Mouse (Mus musculus) kidney, postnatal 36 days (tissue): Measurements from ENCODE around the gene Actl6a.
"Not testable (repeated sequence)": the region's sequence is repeated elsewhere in the genome, so short reads cannot be mapped to it uniquely, and the experiment has no call there.

Source experiments
- DNase-seq, 2 experiments: peaks; one replicate each; pipeline ENCODE4 v3.0.0; 2021 to 2022; ENCODE audit warnings: mixed read lengths in 2 of 2

Actl6a gene

DNA sequence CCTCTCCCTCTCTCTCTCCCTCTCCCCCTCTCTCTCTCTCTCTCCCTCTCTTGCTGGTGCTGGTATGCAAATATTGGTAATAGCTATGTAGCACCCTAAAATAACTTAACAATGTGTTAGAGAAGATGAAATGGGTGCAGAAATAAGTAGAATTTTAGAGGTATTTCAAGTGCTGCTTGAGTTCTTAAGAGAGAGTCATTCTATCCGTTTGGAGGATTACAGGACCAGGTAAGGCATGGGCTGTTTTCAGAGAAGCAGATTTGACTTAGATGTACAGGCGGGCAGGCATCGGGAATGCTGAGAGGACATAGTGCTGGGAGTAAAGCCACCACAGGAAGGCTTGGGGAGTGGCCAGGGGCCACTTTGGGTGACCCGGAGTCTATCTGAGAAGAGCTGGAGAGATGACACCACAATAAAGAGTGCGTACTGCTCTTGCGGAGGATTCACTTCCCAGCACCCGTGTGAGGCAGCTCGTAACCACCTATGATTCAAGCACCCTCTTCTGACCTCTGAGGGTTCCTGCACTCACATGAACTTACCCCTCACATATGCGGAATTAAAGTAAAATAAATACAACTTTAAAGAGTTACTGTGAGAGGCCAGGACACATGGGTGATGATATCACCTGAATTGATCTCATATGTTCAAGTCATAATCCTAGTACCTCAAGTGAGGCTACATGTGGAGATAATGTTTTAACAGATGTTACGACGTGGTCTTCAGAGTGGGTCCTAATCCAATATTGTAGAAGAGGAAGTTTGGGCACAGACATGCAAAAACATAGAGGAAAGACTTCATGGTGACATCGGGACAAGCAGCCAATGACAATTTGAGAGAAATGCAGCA, 11.1 kb upstream of the Actl6a start:
- DNase-seq: no peak

DNA sequence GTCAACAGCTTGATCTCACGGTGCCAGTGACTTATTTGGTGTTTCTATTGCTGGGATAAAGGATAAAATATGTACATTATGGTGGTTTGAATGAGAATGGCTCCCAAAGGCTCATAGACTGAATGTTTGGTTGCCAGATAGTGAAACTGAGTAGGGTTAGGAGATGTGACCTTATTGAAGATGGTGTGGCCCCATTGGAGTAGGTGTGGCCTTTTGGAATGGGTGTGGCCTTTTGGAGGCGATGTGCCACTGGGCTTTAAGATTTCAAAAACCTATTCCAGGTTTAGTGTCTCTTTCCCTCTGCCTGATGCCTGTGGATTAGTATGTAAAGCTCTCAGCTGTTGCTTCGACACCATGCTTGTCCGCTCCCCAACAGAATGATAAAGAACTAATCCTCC, 10.5 kb upstream of the Actl6a start:
- no peak for DNase-seq

DNA sequence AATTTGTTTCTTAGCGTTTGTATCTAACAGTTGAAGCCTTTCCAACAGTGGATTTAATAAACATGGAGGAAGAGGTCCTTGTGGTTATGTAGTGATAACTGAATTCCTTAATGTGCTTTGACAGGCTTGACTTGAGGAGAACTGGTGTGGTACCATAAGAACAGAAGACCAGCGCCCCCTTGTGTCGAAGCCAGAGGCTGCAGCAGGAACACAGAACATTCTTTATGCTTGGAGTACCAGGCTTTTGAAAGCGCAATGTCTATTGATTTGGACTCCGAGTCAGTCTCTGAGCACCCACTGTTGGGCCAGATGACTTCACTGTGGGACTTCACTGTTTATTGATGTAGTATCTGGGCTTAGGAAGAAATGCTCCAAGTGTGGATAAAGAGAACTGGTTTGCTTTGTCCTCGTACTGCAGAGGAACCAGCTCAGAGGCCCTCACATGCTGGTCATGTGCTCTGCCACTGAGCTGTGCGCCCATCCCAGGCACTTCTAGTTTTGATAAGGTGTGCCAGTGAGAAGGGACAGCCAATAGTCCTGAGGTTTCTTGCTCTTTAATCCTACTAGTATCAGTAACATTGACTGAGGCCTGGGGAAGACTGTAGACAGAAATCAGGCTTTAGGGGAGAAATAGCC, 7.8 kb upstream of the Actl6a start:
- DNase-seq: peak; percentile 91 to 95

DNA sequence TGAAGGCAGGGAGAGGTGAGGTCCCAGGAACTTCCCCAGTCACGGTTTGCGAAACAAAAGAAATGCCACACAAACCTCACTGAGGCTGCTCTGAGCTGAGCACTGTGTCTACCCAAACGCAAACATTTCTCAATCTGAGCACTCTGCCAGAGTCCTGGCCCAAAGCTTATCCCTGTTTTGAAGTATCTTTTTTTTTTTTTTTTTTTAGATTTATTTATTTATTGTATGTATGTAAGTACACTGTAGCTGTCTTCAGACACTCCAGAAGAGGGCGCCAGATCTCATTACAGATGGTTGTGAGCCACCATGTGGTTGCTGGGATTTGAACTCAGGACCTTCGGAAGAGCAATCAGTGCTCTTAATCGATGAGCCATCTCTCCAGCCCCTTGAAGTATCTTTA, 2.1 kb upstream of the Actl6a start:
- DNase-seq: not testable (repeated sequence)

DNA sequence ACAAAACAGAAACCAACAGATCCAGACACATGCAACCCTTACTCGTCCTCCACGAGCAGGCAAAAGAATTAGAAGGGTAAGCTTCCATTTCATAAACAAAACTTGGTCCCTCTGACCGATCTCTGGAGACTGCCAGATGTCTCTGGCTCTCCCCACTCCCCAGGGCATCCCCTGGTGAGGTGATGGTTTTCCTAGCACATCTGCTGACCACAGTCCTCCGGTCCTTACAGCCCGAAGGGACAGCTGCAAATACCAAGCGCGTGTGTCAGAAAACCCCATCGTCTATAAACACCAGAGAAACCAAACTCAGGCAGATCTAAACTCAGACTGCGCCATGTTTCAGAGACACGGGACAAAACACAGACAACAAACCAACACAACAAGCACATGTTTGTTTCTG, 1.5 kb upstream of the Actl6a start:
- DNase-seq: not testable (repeated sequence)

DNA sequence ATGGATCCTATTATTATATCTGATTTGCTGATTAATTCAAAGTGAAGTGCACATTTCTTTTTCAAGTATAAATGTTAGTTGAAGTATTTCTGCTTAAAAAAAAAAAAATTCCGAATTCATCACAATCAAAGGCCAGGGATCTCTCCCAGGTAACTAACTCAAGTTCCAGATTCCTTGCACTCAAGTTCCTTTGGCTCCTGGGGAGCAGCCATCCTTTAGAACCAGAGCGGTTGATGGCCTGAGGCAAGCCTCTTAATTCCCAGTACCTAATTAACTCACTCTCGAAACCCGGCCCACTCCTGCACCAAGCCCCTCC, 1.9 kb downstream of the Actl6a start:
- no peak for DNase-seq

DNA sequence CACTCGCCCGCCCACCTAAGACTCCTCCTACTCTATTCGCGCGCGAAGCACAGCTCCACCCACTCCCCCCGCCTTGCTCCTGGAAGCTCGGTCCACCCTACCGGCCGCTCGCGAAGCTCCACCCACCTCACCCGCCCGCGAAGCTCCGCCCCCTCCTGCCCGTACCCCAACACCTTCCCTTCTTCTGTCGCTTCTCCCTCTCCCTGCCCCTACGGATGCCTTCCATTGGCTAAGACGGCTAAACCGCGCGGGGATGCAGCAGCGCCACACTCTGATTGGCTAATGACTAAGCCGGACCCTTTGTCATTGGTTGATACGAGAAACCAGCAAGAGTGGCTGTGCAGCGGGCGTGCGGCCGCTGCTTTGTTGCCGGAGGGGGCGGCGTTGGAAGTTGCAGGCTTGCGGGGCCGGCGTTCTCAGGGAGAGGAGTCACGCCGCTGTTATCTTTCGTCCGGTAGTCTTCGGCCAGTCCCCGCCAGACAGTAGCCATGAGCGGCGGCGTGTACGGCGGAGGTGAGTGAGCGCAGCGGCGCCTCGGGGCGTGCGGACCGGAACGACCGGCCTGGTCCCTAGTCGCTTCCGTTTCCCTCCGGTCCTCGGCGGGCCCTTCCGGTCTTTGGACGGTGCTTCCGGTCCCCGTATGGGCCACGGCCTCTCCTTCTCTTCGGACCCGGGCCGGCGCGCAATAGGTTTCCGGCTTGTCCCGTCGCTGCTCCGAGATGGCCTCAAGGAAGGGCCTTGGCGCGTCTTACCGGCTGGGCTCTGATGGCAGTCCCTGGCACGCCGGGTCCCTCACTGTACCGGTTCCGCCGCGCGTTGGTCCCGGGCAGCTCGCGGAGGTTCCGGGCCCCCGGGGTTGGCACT, 2.5 kb downstream of the Actl6a start:
- DNase-seq: peak; percentile 98 to 100

DNA sequence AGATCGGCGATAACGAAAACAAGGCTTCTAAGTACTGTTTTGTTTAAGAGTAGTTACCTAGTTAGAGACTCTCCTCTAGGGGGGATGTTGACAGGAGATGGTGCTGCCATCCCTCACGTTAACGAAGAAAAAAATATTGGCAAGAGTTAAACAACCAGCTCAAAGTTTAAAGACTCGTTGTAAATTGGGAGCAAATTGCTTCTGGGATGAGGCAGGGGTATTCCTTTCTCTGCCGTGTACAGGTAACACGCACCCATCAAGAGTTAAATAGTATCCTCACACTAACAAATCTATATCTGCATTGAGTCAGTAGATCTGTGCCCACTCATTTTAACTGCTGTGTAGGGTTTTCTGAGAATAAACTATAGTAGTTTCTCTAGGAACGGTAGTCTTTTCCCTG, 3.3 kb downstream of the Actl6a start:
- no peak for DNase-seq

DNA sequence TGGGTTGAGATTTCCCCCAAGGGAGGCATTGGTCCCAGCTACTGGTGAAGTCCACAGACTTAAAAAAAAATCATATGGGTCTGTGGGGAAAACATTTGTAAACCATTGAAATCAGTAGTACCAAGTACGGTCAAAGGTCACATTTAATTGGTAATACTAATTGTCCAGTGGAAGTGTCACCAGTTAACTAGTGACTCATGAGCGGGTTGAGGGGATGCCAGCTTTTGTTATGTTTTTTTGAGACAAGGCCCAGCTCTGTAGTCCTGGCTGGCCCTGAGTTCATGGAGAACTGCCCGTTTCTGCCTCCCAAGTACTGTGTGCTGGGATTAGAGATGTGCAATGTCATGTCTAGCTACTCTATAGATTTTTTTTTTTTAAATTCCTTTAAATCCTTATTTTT, 7.6 kb downstream of the Actl6a start:
- peak; percentile 9 to 39 for DNase-seq

DNA sequence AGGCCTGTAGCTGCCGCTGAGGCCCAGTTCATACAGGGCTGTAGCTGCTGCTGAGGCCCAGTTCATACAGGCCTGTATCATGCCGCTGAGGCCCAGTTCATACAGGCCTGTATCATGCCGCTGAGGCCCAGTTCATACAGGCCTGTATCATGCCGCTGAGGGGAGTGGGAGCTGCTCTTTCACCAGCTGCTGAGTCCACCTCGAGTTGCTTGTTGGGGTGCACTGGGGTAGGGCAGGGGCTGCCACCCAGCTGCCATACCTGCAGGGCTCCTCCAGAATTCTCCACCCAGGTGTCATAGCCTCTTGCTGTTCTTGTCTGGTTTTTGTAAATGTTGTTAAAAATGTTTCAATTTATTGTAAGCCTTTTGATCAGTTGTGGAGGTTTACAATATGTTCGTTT, 11.3 kb downstream of the Actl6a start:
- DNase-seq: not testable (repeated sequence)

DNA sequence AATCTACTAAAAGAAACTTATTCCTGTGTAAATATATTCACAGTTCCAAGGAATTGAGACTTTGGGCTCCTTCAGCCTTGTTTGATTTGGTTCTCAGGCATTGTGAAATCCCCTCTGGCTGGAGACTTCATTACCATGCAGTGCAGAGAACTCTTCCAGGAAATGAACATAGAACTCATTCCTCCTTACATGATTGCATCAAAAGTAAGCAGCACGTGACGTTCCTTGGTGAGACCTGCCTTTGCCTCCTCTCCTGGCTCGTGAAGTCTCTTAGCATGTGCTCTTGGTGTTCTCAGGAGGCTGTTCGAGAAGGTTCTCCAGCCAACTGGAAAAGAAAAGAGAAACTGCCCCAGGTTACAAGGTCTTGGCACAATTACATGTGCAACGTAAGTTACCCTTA, 12.2 kb downstream of the Actl6a start:
- no peak for DNase-seq

DNA sequence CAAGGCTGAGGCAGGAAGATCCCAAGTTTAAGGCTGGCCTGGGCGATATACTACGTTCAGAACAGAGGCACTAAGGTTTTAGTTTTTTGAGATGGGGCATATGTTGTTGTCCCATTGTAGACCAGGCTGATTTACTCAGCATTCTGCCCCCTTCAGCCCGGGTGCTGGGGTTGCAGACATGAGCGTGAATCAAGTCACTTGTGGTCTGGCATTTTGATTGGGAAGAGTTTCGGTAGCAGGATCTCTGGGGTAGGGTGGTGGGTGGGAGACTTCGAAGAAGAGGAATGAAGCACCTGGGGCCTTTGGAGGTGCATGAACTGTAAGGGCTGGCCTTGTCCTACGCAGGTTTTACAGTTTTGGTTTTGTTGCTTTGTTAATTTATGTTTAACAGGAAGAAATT, 18.1 kb downstream of the Actl6a start:
- no peak for DNase-seq

DNA sequence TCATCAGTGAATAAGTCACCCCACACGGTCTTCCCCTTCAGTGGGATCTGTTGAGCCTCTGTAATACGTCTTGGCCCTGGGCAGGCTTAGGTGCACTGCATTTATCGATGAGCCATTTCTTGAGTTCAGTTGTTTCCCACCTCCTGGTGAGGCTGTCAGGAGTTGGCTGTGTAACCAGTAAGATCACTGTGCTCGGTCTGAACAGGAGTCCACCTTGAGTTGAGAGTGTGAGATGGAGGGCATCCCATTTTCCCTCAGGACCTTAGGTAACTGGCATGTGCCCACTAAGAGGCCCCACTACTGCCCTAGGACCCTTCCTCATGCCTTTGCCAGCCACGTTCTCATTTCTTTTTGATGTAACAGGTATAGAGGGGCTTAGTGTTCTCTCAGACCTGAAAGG, 19.9 kb downstream of the Actl6a start:
- no peak for DNase-seq

DNA sequence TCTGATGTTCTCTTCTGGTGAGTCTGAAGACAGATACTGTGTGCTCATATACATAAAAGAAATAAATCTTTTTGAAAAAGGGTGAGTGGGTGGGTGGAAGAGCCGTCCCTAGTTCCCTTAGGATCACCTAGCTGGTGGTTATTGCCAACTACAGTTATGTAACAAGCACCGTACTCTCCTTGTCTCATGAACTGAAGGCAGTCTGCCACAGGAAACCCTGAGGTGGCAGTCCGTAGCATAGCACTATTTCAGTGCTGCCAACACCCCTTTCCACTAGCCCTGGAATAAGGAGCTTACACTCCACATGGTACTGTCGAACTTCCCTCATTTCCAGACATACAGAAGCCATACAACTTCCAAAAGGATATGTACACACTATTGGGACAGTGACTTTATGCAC, 21.8 kb downstream of the Actl6a start:
- DNase-seq: no peak

DNA sequence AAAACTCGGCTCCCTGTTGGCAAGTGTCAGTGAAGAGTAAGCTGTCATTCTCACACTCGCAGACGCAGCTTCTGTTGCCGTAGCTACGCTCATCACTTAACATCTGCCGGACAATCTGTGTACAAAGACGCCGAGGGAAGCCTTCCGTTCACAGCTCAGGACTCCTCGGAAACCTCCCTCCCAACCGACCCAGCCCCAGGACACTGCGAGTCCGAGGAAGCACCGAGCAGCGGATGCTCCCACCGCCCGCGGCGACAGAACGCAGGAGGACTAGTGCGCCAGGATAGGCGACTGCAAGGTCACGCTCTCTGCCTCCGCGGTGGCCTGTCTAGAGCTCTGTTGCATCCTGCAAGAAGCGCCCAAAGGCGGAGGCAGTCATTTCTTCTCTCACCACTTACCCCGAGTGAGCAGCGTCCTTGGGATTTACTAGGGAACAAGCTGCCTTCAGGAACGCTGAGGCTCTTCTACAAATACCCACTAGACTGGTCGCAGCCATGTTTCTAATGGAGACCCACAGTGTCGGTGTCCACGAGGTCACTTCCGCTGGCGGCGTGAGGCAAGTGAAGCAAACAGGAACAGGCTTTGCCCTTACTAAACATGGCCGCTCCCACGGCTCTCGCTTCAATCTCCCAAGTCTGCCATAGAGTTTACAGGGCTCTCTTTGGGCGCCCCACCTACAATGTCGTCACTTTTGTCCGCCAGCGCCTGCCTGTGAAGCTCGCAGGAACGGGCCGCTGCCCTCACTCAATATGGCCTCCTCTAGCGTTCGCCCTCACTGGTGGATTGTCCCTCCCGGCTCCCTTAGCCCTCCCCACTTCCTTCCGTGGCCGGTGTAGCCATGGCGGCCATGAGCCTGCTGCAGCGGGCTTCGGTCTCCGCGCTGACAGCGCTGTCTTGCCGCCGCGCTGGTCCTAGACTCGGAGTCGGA, 30.4 kb downstream of the Actl6a start, which contains the start of gene Ndufb5:
Gene Ndufb5, plus strand, starts transcription at position 747 of the 928 bp plus-strand sequence.
- DNase-seq: peak; percentile 97 to 98

DNA sequence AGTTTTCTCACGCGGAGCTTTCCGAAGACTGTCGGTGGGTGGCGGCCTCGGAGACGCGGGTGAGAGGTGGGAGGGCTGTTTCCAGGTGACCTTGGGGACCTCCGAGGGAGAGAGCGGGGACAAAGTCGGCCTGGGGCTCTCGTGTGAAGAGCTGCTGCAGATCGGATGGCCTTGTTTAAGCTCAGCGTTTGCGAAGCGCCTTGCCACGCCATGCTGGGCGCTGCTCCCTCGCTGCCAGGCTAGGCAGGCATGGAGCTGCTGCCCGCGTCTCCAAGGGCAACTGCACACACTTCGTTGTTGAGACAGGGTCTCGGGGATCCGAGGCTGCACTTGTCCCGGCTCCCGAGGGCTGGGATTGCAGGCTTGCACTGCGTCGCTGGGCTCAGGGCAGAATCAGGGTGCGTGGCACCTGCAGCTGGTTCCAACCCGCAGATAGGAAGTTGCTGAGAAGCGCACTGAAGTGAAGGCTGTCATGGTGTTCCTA, 31.1 kb downstream of the Actl6a start, which contains the start of gene Mrpl47:
Gene Mrpl47, minus strand, starts transcription at position 434 of the 484 bp plus-strand sequence.
- DNase-seq: no peak

DNA sequence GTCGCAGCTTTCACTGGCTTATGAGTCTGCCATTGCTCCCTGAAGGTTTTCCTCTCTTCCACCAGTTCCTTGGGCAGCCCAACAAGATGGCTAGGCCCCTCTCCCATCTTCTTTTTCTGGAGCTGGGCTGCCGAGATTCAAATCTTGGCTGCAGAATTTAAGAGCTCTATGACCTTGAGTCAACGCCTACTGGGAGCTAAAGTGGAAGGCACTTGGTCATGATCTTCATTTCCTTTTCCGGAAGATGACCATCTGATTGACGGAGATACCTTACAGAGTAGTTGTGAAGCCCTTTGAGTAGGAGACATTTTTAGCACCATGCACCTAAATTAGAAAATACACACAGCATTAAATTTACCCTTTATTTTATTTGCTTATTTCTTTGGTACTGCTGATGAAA, 32.5 kb downstream of the Actl6a start:
- DNase-seq: no peak

DNA sequence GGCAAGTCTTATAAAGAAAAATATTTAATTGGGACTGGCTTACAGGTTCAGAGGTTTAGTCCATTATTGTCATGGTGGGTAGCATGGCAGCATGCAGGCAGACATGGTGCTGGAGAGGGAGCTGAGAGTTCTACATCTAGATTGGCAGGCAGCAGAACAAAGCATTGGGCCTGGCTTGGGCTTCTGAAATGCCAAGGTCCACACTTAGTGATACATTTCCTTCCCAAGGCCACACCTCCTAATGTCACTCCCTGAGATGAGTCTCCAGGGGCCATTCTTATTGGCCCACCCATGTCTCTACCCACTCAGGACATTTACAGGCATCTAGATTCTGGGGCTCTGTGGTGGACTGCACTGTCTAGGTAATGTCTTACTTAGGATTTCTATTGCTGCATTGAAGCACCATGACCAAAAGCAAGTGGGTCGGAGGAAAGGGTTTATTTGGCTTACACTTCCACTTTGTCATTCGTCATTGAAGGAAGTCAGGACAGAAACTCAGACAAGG, 36.2 kb downstream of the Actl6a start:
- DNase-seq: no peak

DNA sequence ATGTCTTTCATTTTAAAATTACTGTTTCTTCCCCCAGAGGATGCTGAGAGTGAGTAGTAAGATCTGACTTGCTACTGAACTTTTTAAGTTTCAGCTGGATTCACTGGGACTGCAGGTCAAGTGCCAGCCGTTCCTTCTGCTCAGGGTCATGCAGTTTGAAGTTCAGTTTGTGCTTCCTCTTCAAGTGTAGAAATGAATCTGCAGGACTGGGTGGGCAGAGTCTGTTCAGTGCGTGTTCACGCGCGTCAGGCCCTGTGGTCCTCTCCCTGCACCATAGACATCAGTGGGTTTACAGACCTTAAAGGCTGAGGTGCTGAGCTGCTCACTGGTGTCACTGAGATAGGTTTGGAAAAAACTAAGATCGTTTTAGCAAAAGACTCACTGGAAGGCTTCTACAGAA, 38.9 kb downstream of the Actl6a start:
- no peak for DNase-seq

DNA sequence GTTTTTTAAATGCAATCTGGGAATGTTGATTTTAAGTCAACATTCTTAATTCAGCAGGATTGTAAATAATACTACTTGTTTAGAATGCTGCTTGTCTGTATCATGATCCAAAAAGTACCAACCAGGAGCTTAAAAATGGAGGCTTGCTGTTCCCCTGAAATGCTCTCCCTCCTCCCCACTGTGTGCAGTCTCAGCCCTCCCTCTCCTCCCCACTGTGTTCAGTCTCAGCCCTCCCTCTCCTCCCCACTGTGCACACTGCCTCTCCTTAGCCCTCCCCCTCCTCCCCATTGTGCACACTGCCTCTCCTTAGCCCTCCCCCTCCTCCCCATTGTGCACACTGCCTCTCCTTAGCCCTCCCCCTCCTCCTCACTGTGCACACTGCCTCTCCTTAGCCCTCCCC, 39.3 kb downstream of the Actl6a start:
- not testable (repeated sequence) for DNase-seq

DNA sequence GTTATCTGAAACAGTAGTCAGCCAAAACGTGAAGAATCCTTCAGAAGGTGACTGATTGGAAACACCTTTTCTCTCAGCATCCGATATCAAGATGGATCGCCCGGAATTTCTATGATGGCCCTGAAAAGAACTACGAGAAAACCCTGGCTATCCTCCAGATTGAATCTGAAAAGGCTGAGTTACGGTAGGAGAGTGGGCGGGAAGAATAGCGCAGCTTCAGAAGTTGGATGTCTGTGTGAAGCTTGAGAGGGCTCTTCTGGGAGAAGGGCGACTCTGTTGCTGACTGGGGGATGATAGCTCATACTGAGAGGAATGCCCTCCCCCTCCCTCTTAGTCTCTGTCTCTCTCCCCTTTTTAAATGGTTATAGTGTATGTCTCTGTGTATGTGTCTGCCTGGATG, 42.3 kb downstream of the Actl6a start:
- DNase-seq: no peak
